Mouse (Mus musculus) right cerebral cortex, adult 2 months (tissue): ENCODE data around the gene Hs6st2.

Experiments used
- DNase-seq, 2 experiments: peaks; one replicate each; pipeline ENCODE4 v3.0.0; 2021 to 2022; ENCODE audit warnings: low spot score in 2 of 2

Gene Hs6st2

DNA sequence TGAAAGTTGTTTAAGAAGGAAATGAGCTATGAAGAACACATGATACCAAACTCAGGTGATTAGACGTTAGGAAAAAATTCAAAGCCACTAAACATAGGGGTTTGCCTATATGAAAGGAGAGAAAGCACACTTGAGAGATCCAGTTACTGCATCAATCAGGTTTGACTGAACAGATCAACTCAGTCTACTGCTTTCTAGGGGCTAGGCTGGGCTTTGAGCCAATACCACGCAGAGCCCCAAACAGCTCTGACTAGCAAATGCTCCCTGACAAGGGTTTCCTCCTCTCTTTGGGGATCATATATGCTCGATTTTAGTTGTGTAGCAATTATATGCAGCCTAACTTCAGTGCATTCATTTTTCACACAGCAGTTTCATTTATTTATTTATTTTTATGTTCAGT, 96.2 kb downstream of the Hs6st2 start:
- no peak for DNase-seq

DNA sequence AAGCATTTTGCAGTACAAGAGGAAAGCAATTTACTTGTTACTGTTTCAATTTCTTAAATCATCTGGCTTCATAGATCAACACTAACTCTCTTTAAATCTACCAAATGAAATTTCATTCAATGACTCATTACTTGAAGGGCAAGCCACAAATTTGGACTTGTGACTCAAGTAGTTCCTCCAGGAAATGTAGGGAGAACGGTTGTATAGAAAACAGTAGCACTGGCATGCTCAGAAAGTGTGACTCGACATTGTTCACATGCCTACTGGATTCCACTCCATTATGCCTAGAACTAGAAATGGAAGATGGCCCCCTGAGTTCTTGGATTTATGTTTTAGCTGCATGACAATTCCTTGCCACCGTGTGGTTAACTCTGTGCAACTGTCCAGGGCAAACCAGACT, 100.0 kb downstream of the Hs6st2 start:
- no peak for DNase-seq

GRCm38 (mm10) chrX:51561880-51562279, 119.8 kb downstream of the Hs6st2 start:
- no peak for DNase-seq

DNA sequence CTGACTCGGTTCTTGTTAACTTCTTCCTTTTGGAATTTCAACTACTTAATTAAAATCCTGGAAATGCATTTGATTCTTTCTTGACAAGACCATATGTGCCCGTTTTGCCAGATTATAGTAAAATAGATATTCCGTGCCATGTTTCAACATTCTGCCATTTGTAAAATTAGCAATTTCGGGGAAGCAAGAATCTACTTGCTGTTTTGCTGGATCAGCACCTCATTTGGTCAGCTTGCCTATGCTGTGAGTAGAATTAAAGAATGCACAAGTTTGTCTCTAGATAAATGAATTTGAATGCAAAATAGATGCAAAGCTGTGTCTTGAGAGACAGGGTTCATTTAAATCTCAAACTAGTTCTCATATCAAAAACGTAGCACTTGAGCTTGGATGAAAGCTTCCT, 142.0 kb downstream of the Hs6st2 start:
- DNase-seq, result no peak

GRCm38 (mm10) chrX:51537082-51537481, 144.6 kb downstream of the Hs6st2 start:
- peak in 1 of 2 experiments; percentile 4 for DNase-seq

DNA sequence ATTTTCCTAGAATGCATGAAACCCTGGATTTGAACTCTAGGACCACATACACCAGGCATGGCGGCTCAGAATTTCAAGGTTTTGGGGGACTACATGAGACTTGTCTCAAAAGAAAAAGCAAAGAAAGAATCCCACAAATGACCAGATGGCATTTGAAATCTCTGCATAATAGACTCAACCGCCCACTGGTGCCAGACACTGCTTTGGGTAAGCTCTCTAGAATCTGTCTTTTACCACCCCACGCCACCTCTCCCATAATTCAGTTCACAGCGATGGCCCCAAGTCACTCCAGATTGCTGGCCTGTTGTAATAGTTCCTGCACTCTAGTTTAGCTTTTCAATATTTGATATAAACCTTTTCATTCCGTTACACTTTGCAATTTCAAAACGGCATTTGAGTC, 146.4 kb downstream of the Hs6st2 start:
- peak; percentile 3 to 7 for DNase-seq

- no peak for DNase-seq
Measured at GRCm38 (mm10) chrX:51531136-51531535, 150.5 kb downstream of the Hs6st2 start.

DNA sequence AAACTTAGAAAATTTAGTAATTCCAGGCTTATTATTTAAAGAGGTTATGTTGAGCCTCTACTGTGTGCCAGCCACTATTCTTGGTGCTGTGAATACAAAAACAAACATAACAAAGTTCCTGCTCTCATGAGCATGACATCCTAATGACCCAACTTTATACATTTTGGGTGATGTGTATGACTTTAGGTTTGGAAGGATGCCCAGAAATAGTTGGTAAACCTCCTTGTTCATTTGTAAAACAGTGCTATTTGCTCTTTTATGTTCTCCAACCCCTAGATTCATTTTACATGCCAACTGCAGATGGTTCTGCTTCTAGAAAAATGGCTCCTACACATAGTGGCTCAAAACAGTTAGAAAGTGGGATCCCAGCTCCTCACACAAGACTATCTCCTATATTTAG, 153.1 kb downstream of the Hs6st2 start:
- DNase-seq, result no peak

GRCm38 (mm10) chrX:51514831-51515230, 166.8 kb downstream of the Hs6st2 start:
- DNase-seq, result no peak

DNA sequence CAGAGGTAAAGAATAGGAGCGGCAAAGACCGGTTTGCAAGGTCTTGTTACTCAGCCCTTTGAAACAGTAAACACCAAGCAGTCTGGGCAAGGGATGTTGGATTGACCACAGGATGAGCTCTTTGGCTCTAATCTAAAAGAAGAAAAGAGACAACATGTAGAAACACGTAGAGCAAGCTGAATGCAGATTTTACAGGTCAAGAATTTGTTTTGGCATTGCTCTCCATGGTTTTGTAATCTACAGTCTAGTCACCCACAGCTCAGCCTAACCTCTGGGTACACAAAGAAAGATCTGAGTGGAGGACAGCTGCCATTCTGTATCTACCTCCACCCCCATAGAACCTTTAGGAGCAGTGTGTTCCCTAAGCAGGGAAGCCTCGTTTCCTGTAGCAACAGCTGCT, 175.1 kb downstream of the Hs6st2 start:
- no peak for DNase-seq

DNA sequence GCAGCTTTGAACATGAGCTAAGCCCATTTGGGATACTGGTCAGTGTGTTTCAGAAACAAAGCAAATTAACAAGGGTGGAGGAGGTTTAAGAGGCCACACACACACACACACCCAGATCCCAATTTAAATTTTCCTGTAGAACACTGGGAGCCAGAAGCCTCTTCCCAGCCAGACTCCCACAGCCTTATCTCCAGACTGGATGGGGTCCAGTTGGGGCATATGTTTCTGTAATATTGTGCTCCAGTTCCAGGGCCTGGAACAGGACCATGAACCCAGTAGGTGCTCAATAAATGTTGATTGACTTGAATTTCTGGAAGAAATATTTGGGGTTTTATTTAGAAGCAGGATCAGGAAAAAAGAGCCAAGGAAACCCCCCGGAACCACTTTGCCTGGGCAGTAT, 176.0 kb downstream of the Hs6st2 start:
- no peak for DNase-seq

- no peak for DNase-seq
Measured at GRCm38 (mm10) chrX:51503781-51504471, 177.7 kb downstream of the Hs6st2 start.

GRCm38 (mm10) chrX:51497831-51498230, 183.8 kb downstream of the Hs6st2 start:
- no peak for DNase-seq

- DNase-seq, result no peak
Measured at GRCm38 (mm10) chrX:51488374-51488773, 193.3 kb downstream of the Hs6st2 start.

GRCm38 (mm10) chrX:51469411-51469810, 212.2 kb downstream of the Hs6st2 start:
- DNase-seq, result no peak

GRCm38 (mm10) chrX:51461413-51461812, 220.2 kb downstream of the Hs6st2 start:
- no peak for DNase-seq

DNA sequence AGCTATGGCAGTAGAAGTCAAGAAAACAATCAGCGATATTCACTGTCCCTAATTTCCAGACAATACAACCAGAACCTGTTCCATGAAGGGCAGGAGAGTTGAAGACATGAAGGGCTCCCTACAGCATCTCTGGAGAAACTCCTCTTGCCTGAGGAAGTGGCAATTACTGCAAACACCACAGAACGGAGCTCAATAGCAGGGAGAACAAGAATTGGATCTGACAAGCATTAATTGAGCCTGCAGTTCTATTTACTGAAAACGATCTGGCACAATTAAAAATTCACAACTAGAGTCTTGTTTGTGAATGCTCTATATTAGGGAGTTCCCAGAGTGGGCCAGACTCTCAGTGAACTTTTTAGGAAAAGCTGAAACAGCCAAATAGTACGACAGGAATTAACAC, 238.3 kb downstream of the Hs6st2 start:
- no peak for DNase-seq

- no peak for DNase-seq
Measured at GRCm38 (mm10) chrX:51431706-51432105, 249.9 kb downstream of the Hs6st2 start.

GRCm38 (mm10) chrX:51425031-51425430, 256.6 kb downstream of the Hs6st2 start:
- DNase-seq, result no peak

GRCm38 (mm10) chrX:51410289-51410688, 271.4 kb downstream of the Hs6st2 start:
- DNase-seq, result no peak

DNA sequence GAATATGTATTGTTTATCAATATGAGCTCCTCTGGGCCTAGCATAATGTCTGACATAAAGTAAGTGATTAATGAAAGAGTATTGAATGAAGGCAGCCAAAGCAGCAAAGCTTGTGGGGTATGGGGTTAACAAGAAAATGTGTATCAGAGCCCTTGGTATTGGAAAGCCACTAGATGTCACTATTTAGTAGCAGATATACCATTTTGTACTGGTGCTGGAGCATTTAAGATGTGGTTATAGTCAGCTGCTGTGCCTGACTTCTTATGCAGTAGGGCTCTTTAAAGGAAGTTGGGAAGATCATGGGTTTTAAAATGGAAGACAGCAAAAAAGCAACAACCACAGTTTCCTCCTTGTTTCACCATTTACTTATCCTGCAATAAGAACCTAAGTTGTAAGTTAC, 284.2 kb downstream of the Hs6st2 start:
- DNase-seq, result no peak

DNA sequence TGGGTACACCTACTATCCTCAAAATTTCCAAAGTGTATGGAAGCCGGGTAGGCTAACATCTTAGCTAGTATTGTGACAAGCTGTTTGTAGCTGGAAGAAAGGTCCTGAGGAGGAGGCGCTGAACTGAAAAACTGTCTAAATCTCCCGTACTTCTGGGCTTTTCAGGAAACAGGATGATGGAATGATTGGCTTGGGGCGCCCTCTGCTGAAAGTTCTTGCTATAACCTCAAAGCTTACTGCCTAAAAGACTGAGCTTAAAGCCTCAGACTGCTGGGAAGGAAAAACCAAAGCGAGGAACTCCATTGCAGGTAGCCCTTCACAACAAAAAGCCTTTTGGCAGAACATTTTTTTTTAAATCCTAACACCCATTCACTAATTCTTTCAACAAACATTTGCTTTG, 307.0 kb downstream of the Hs6st2 start:
- peak; percentile 79 to 81 for DNase-seq

- DNase-seq, result peak; percentile 9 to 11
Measured at GRCm38 (mm10) chrX:51372477-51373239, 309.0 kb downstream of the Hs6st2 start.
